Mouse (Mus musculus): ENCODE measurements around the gene F930015N05Rik.

GRCm38 (mm10) chr11:64436791-64437298 lies 392 bp upstream of the F930015N05Rik start:
- no peak for TF ChIP-seq CTCF (IDR thresholded peaks at IDR 0.05; ENCODE audit: borderline replicate concordance, insufficient read depth, low read depth, low read length)
- TF ChIP-seq POLR2A (IDR thresholded peaks at IDR 0.05; ENCODE audit: borderline replicate concordance, insufficient read depth, low read length), result no peak

All from cerebellum, adult 2 months (tissue).